Comparison of ENCODE assay signal across 15 mouse cellular contexts in genomic region chr14:40985635-40986034, GRCm38 (mm10).
"Had no signal": no experiment of that assay in that cellular context is flagged by ENCODE, and none has a peak within 500 bp of the region (broad histone marks: within the 10 kb centered on the region; RNA-seq: fewer than 3 reads in every experiment).

No protein-coding gene starts in this region.

- H3K4me1 ChIP-seq: midbrain, embryonic 10.5 days; midbrain, embryonic 12.5 days; midbrain, embryonic 15.5 days; neural tube, embryonic 12.5 days had no signal

- H3K9ac ChIP-seq: liver, embryonic 14.5 days; lung, embryonic 14.5 days; midbrain, embryonic 12.5 days; midbrain, embryonic 15.5 days; neural tube, embryonic 12.5 days had no signal

- DNase-seq: lung, adult 18-20 months; lung, embryonic 14.5 days; lung, postnatal 10 days; lung, postnatal 4 days; right cerebral cortex, postnatal 25 days; right cerebral cortex, postnatal 4 days; spleen, adult 18-20 months; thymus, adult 2 months; thymus, postnatal 25 days; thymus, postnatal 4 days had no signal

- H3K36me3 ChIP-seq: midbrain, embryonic 10.5 days; midbrain, embryonic 12.5 days; midbrain, embryonic 15.5 days; neural tube, embryonic 12.5 days had no signal

- H3K27me3 ChIP-seq: midbrain, embryonic 12.5 days; midbrain, embryonic 15.5 days; neural tube, embryonic 12.5 days had no signal

- H3K27ac ChIP-seq: liver, embryonic 14.5 days; midbrain, embryonic 10.5 days; midbrain, embryonic 12.5 days; midbrain, embryonic 15.5 days; neural tube, embryonic 12.5 days had no signal

- H3K9me3 ChIP-seq: midbrain, embryonic 10.5 days; midbrain, embryonic 12.5 days; midbrain, embryonic 15.5 days; neural tube, embryonic 12.5 days had no signal

- H3K4me2 ChIP-seq: lung, embryonic 14.5 days; midbrain, embryonic 12.5 days; midbrain, embryonic 15.5 days; neural tube, embryonic 12.5 days had no signal

- H3K4me3 ChIP-seq: midbrain, embryonic 10.5 days; midbrain, embryonic 12.5 days; midbrain, embryonic 15.5 days; neural tube, embryonic 12.5 days had no signal

- ATAC-seq: midbrain, embryonic 15.5 days had no signal
